Mouse (Mus musculus) liver, embryonic 12.5 days (tissue): Measurements from ENCODE around the gene Atxn2l. TPM values are rescaled to one million over a fixed set of nuclear protein-coding genes. Genes with fewer than 3 reads are reported as not detected.

Experiments used
- ATAC-seq: fragments of 200-750 bp; cut with Nextera tagmentation; 2 replicates; pipeline ENCODE4 v1.8.0; 2017; ENCODE audit warnings: moderate number of reproducible peaks, mild to moderate bottlenecking, moderate library complexity
- H3K27ac ChIP-seq: fragments of 300-500 bp; sonication (generic); 2 replicates; pipeline ENCODE4 v1.5.1; 2016; ENCODE audit warnings: mild to moderate bottlenecking
- H3K27me3 ChIP-seq: fragments of 300-500 bp; sonication (generic); replicated peaks from 2 replicates; pipeline ENCODE4 v1.6.1; 2016; ENCODE audit warnings: mild to moderate bottlenecking, moderate library complexity
- H3K36me3 ChIP-seq: fragments of 300-500 bp; sonication (generic); 2 replicates; pipeline ENCODE4 v1.6.1; 2016; ENCODE audit warnings: mild to moderate bottlenecking, moderate library complexity
- H3K4me1 ChIP-seq: fragments of 300-500 bp; sonication (generic); 2 replicates; pipeline ENCODE4 v1.6.1; 2016
- H3K4me2 ChIP-seq: fragments of 300-500 bp; sonication (generic); 2 replicates; pipeline ENCODE4 v1.6.1; 2016; ENCODE audit warnings: mild to moderate bottlenecking, moderate library complexity
- H3K4me3 ChIP-seq: fragments of 300-500 bp; sonication (generic); 2 replicates; pipeline ENCODE4 v1.5.1; 2016; ENCODE audit warnings: mild to moderate bottlenecking, moderate library complexity
- H3K9ac ChIP-seq: fragments of 300-500 bp; sonication (generic); 2 replicates; pipeline ENCODE4 v1.6.1; 2016; ENCODE audit warnings: mild to moderate bottlenecking, moderate library complexity
- H3K9me3 ChIP-seq: fragments of 300-500 bp; sonication (generic); replicated peaks from 2 replicates; pipeline ENCODE4 v1.6.1; 2016; ENCODE audit warnings: mild to moderate bottlenecking, moderate library complexity
- WGBS: fragments of 180-500 bp; shearing (Covaris S2); methylation state at CpG from one replicate; pipeline ENCODE4 v1.1.7; 2016; ENCODE audit not compliant: insufficient replicate concordance; 5-methylcytosine and 5-hydroxymethylcytosine counted together
- polyA plus RNA-seq: library from polyadenylated mRNA; unstranded; fragments of >200 nt; fragmentation: Nextera tagmentation; extraction: Ambion mirVana; gene quantifications from 2 replicates; pipeline ENCODE4 v1.2.1, GENCODE M21; 2016

Gene Atxn2l
- polyA plus RNA-seq: 48.7 and 49.4 TPM in 2 replicates

GRCm38 (mm10) chr7:126503273-126503878 lies at the start of gene Atxn2l:
Gene Atxn2l, minus strand, starts transcription at chr7:126503437.
- peak; percentile 84 for ATAC-seq
- Histone ChIP-seq H3K9ac (peak within 1 kb of the TSS; percentile 100), H3K27ac (peak within 1 kb of the TSS; percentile 100), H3K4me3 (peak within 1 kb of the TSS; percentile 100), H3K9me3 (no peaks in the 10 kb centered on the region), H3K4me2 (peak within 1 kb of the TSS; percentile 84), H3K4me1 (peaks cover 31% of the 10 kb centered on the region), H3K27me3 (no peaks in the 10 kb centered on the region), H3K36me3 (peaks cover 30% of the 10 kb centered on the region)
- under 1% methylated on average over 53 of the region's 72 CpGs for WGBS

- Histone ChIP-seq H3K36me3 (peaks cover 67% of the 10 kb centered on the region), H3K4me2 (no peak overlapping the region), H3K27ac (no peak overlapping the region), H3K9me3 (no peaks in the 10 kb centered on the region), H3K4me3 (no peak overlapping the region), H3K27me3 (no peaks in the 10 kb centered on the region), H3K9ac (no peak overlapping the region), H3K4me1 (no peaks in the 10 kb centered on the region)
- 81% methylated on average over 2 of the region's 2 CpGs for WGBS
- no peak for ATAC-seq
Observed at GRCm38 (mm10) chr7:126545631-126546030, 42.4 kb upstream of the Atxn2l start.

GRCm38 (mm10) chr7:126541661-126542060 lies 38.4 kb upstream of the Atxn2l start:
- Histone ChIP-seq H3K4me3 (no peak overlapping the region), H3K4me2 (no peak overlapping the region), H3K9me3 (no peaks in the 10 kb centered on the region), H3K27ac (no peak overlapping the region), H3K36me3 (peaks cover 28% of the 10 kb centered on the region), H3K27me3 (peaks cover 6% of the 10 kb centered on the region), H3K4me1 (no peaks in the 10 kb centered on the region), H3K9ac (no peak overlapping the region)
- WGBS: 64% methylated on average over 1 of the region's 1 CpGs
- no peak for ATAC-seq

GRCm38 (mm10) chr7:126537820-126538585 lies 34.8 kb upstream of the Atxn2l start:
- Histone ChIP-seq H3K27me3 (peaks cover 27% of the 10 kb centered on the region), H3K9me3 (no peaks in the 10 kb centered on the region), H3K9ac (no peak overlapping the region), H3K27ac (no peak overlapping the region), H3K4me2 (no peak overlapping the region), H3K4me3 (no peak overlapping the region), H3K36me3 (no peaks in the 10 kb centered on the region), H3K4me1 (0 out of 2 replicates have a peak, but pooled peaks cover 6% of the 10 kb centered on the region)
- ATAC-seq: no peak
- WGBS: 57% methylated on average over 5 of the region's 5 CpGs

GRCm38 (mm10) chr7:126536466-126536865 lies 33.2 kb upstream of the Atxn2l start:
- Histone ChIP-seq H3K27me3 (peaks cover 27% of the 10 kb centered on the region), H3K4me1 (0 out of 2 replicates have a peak, but pooled peaks cover 6% of the 10 kb centered on the region), H3K27ac (no peak overlapping the region), H3K9ac (peak overlapping the region; percentile 55; the same call in 1 of the 2 replicates), H3K36me3 (no peaks in the 10 kb centered on the region), H3K4me3 (peak overlapping the region; percentile 47), H3K9me3 (no peaks in the 10 kb centered on the region), H3K4me2 (peak overlapping the region; percentile 67)
- 65% methylated on average over 9 of the region's 9 CpGs for WGBS
- ATAC-seq: no peak

GRCm38 (mm10) chr7:126535766-126536165 lies 32.5 kb upstream of the Atxn2l start:
- H3K27me3 ChIP-seq: peaks cover 27% of the 10 kb centered on the region
- WGBS: 2% methylated on average over 28 of the region's 28 CpGs
- H3K4me3 ChIP-seq: peak overlapping the region; percentile 47
- H3K27ac ChIP-seq: no peak overlapping the region
- peak overlapping the region; percentile 67 for H3K4me2 ChIP-seq
- H3K4me1 ChIP-seq: 0 out of 2 replicates have a peak, but pooled peaks cover 6% of the 10 kb centered on the region
- no peaks in the 10 kb centered on the region for H3K36me3 ChIP-seq
- no peak for ATAC-seq
- H3K9me3 ChIP-seq: no peaks in the 10 kb centered on the region
- peak overlapping the region; percentile 55; the same call in 1 of the 2 replicates for H3K9ac ChIP-seq

- H3K4me2 ChIP-seq: no peak overlapping the region
- no peak overlapping the region for H3K4me3 ChIP-seq
- H3K27ac ChIP-seq: no peak overlapping the region
- 68% methylated on average over 1 of the region's 1 CpGs for WGBS
- no peaks in the 10 kb centered on the region for H3K36me3 ChIP-seq
- no peaks in the 10 kb centered on the region for H3K9me3 ChIP-seq
- ATAC-seq: no peak
- H3K27me3 ChIP-seq: peaks cover 27% of the 10 kb centered on the region
- 0 out of 2 replicates have a peak, but pooled peaks cover 6% of the 10 kb centered on the region for H3K4me1 ChIP-seq
- no peak overlapping the region for H3K9ac ChIP-seq
Observed at GRCm38 (mm10) chr7:126533434-126533833, 30.2 kb upstream of the Atxn2l start.

GRCm38 (mm10) chr7:126528166-126528577 lies 24.9 kb upstream of the Atxn2l start:
- WGBS: 34% methylated on average over 1 of the region's 1 CpGs
- Histone ChIP-seq H3K4me3 (no peak overlapping the region), H3K9me3 (no peaks in the 10 kb centered on the region), H3K27me3 (no peaks in the 10 kb centered on the region; the same call in 1 of the 2 replicates), H3K36me3 (no peaks in the 10 kb centered on the region), H3K27ac (no peak overlapping the region), H3K4me1 (no peaks in the 10 kb centered on the region), H3K4me2 (no peak overlapping the region), H3K9ac (no peak overlapping the region)
- no peak for ATAC-seq

- 62% methylated on average over 3 of the region's 3 CpGs for WGBS
- H3K9ac ChIP-seq: no peak overlapping the region
- H3K27me3 ChIP-seq: peaks cover under 1% of the 10 kb centered on the region; the same call in 1 of the 2 replicates
- no peaks in the 10 kb centered on the region for H3K36me3 ChIP-seq
- no peak overlapping the region for H3K4me3 ChIP-seq
- no peak overlapping the region for H3K4me2 ChIP-seq
- H3K9me3 ChIP-seq: no peaks in the 10 kb centered on the region
- H3K27ac ChIP-seq: no peak overlapping the region
- H3K4me1 ChIP-seq: no peaks in the 10 kb centered on the region
- no peak for ATAC-seq
Observed at GRCm38 (mm10) chr7:126523316-126523715, 20.1 kb upstream of the Atxn2l start.

GRCm38 (mm10) chr7:126519513-126519912 lies 16.3 kb upstream of the Atxn2l start:
- Histone ChIP-seq H3K36me3 (no peaks in the 10 kb centered on the region), H3K27me3 (0 out of 2 replicates have a peak, but pooled peaks cover 15% of the 10 kb centered on the region), H3K9ac (no peak overlapping the region), H3K4me3 (no peak overlapping the region), H3K4me2 (no peak overlapping the region), H3K9me3 (no peaks in the 10 kb centered on the region), H3K27ac (no peak overlapping the region), H3K4me1 (no peaks in the 10 kb centered on the region)
- WGBS: 78% methylated on average over 2 of the region's 2 CpGs
- ATAC-seq: no peak

- WGBS: 84% methylated on average over 5 of the region's 5 CpGs
- Histone ChIP-seq H3K36me3 (no peaks in the 10 kb centered on the region), H3K9ac (no peak overlapping the region), H3K4me1 (no peaks in the 10 kb centered on the region), H3K4me3 (no peak overlapping the region), H3K27me3 (0 out of 2 replicates have a peak, but pooled peaks cover 15% of the 10 kb centered on the region), H3K4me2 (no peak overlapping the region), H3K27ac (no peak overlapping the region), H3K9me3 (no peaks in the 10 kb centered on the region)
- no peak for ATAC-seq
Observed at GRCm38 (mm10) chr7:126518261-126518941, 15.2 kb upstream of the Atxn2l start.

GRCm38 (mm10) chr7:126511287-126511686 lies 8.1 kb upstream of the Atxn2l start:
- no peaks in the 10 kb centered on the region for H3K4me1 ChIP-seq
- 57% methylated on average over 3 of the region's 3 CpGs for WGBS
- H3K27ac ChIP-seq: no peak overlapping the region
- H3K4me2 ChIP-seq: no peak overlapping the region
- no peaks in the 10 kb centered on the region for H3K9me3 ChIP-seq
- H3K36me3 ChIP-seq: no peaks in the 10 kb centered on the region
- ATAC-seq: no peak
- no peak overlapping the region for H3K4me3 ChIP-seq
- no peak overlapping the region for H3K9ac ChIP-seq
- H3K27me3 ChIP-seq: 0 out of 2 replicates have a peak, but pooled peaks cover 13% of the 10 kb centered on the region
